Mouse (Mus musculus): ENCODE results near the gene Ccnjl. TPM values are rescaled to one million over a fixed set of nuclear protein-coding genes. Genes with fewer than 3 reads are reported as not detected.

The Ccnjl gene
- total RNA-seq, 2 experiments from 2014 or later = not detected

GRCm38 (mm10) chr11:43612834-43613488 lies 84.4 kb downstream of the Ccnjl start:
- peak; percentile 82 for ATAC-seq (replicated peaks; ENCODE audit: low FRiP score, poor library complexity, severe bottlenecking)

- ATAC-seq (replicated peaks; ENCODE audit: low FRiP score, poor library complexity, severe bottlenecking) = no peak
Measured at GRCm38 (mm10) chr11:43617924-43618323, 89.3 kb downstream of the Ccnjl start.

- ATAC-seq (replicated peaks; ENCODE audit: low FRiP score, poor library complexity, severe bottlenecking) = no peak
Measured at GRCm38 (mm10) chr11:43618403-43618802, 89.8 kb downstream of the Ccnjl start.

- no peak for ATAC-seq (replicated peaks; ENCODE audit: low FRiP score, poor library complexity, severe bottlenecking)
Measured at GRCm38 (mm10) chr11:43621769-43622168, 93.2 kb downstream of the Ccnjl start.

- ATAC-seq (replicated peaks; ENCODE audit: low FRiP score, poor library complexity, severe bottlenecking) = no peak
Measured at GRCm38 (mm10) chr11:43624341-43624740, 95.8 kb downstream of the Ccnjl start.

GRCm38 (mm10) chr11:43626300-43626926 lies 97.8 kb downstream of the Ccnjl start:
- no peak for ATAC-seq (replicated peaks; ENCODE audit: low FRiP score, poor library complexity, severe bottlenecking)

GRCm38 (mm10) chr11:43626927-43627645 lies 98.5 kb downstream of the Ccnjl start:
- no peak for ATAC-seq (replicated peaks; ENCODE audit: low FRiP score, poor library complexity, severe bottlenecking)

- no peak for ATAC-seq (replicated peaks; ENCODE audit: low FRiP score, poor library complexity, severe bottlenecking)
Measured at GRCm38 (mm10) chr11:43631645-43632044, 103.1 kb downstream of the Ccnjl start.

- no peak for ATAC-seq (replicated peaks; ENCODE audit: low FRiP score, poor library complexity, severe bottlenecking)
Measured at GRCm38 (mm10) chr11:43632566-43632965, 104.0 kb downstream of the Ccnjl start.

- ATAC-seq (replicated peaks; ENCODE audit: low FRiP score, poor library complexity, severe bottlenecking) = no peak
Measured at GRCm38 (mm10) chr11:43633165-43633564, 104.6 kb downstream of the Ccnjl start.

GRCm38 (mm10) chr11:43633658-43634401 lies 105.2 kb downstream of the Ccnjl start:
- ATAC-seq (replicated peaks; ENCODE audit: low FRiP score, poor library complexity, severe bottlenecking) = no peak

Other genes with a start within 250 kb of the Ccnjl start
- gene Pttg1, start 102.5 kb upstream of the Ccnjl start, total RNA-seq (2015; ENCODE audit: low replicate concordance) = 98.6 and 127 TPM in 2 replicates
- 89.8 and 114 TPM in 2 replicates for gene Pttg1, start 102.5 kb upstream of the Ccnjl start, total RNA-seq (2017; ENCODE audit: low replicate concordance)
- gene Slu7, start 95.0 kb upstream of the Ccnjl start, total RNA-seq (2015; ENCODE audit: low replicate concordance) = 18.8 and 36.8 TPM in 2 replicates
- gene Slu7, start 95.0 kb upstream of the Ccnjl start, total RNA-seq (2017; ENCODE audit: low replicate concordance) = 87.7 and 93.6 TPM in 2 replicates
- gene C1qtnf2, start 54.5 kb upstream of the Ccnjl start, total RNA-seq (2015; ENCODE audit: low replicate concordance) = not detected in 2 replicates
- not detected in 2 replicates for gene C1qtnf2, start 54.5 kb upstream of the Ccnjl start, total RNA-seq (2017; ENCODE audit: low replicate concordance)
- not detected in 2 replicates for gene 4933415A04Rik, start 58.3 kb downstream of the Ccnjl start, total RNA-seq (2015; ENCODE audit: low replicate concordance)
- gene 4933415A04Rik, start 58.3 kb downstream of the Ccnjl start, total RNA-seq (2017; ENCODE audit: low replicate concordance) = not detected in 2 replicates
- gene Fabp6, start 72.8 kb downstream of the Ccnjl start, total RNA-seq (2015; ENCODE audit: low replicate concordance) = not detected in 2 replicates
- gene Fabp6, start 72.8 kb downstream of the Ccnjl start, total RNA-seq (2017; ENCODE audit: low replicate concordance) = not detected in 2 replicates
- gene Pwwp2a, start 153.2 kb downstream of the Ccnjl start, total RNA-seq (2015; ENCODE audit: low replicate concordance) = 24.0 and 27.1 TPM in 2 replicates
- 26.1 and 31.7 TPM in 2 replicates for gene Pwwp2a, start 153.2 kb downstream of the Ccnjl start, total RNA-seq (2017; ENCODE audit: low replicate concordance)
- gene Ttc1, start 219.2 kb downstream of the Ccnjl start, total RNA-seq (2015; ENCODE audit: low replicate concordance) = 10.2 and 25.9 TPM in 2 replicates
- 18.9 and 20.5 TPM in 2 replicates for gene Ttc1, start 219.2 kb downstream of the Ccnjl start, total RNA-seq (2017; ENCODE audit: low replicate concordance)